Comparison of ENCODE assay signal across 9 mouse cellular contexts in the genomic region with DNA sequence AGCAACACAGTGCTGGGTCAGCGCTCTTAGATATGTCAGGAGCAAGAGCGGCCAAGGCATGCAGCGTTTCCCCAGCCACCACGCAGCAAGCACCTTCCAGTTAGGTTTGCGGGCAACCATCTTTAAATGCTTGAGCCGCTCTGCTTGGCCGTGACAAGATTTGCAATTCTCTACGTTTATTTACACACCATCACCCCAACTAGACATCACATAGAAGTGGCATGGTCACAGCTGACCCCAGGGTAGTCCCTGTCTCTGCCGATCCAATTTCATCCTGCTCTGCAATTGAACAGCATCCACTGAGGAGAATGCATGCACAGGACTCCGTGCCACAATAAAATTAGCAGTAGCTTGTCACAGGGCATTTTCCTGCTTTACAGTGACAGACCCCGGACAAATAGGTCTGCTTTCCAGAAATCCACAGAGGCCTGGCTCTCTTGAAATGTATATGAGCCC.
DNase-seq lines count a peak whose midpoint lies in the region; ATAC-seq and TF ChIP-seq lines count a peak whose summit lies in the region.
"Had no signal": no experiment of that assay in that cellular context is flagged by ENCODE, and none has a peak within 500 bp of the region (broad histone marks: within the 10 kb centered on the region; RNA-seq: fewer than 3 reads in every experiment).

No protein-coding gene starts in this region.

- no peak for TF ChIP-seq CTCF in hindbrain, postnatal 0 days (IDR thresholded peaks at IDR 0.05; ENCODE audit: low read depth)

- 5% methylated on average over 11 of the region's 11 CpGs for WGBS in hindbrain, postnatal 0 days

- H3K4me2 ChIP-seq in hindbrain, postnatal 0 days (ENCODE audit: low read depth, low read length): peak overlapping the region; percentile 53

- no peak overlapping the region; the same call in 1 of the 2 replicates for H3K9ac ChIP-seq in hindbrain, postnatal 0 days (replicated peaks; ENCODE audit: low read length)

- DNase-seq in frontal cortex, adult 2 months (ENCODE audit: extremely low spot score in 1 of 2, low spot score in 1 of 2): no peak
- peak; percentile 8 to 15 for DNase-seq in right cerebral cortex, adult 2 months (ENCODE audit: low spot score in 2 of 2)
- DNase-seq in right cerebral cortex, postnatal 36 days (ENCODE audit: low spot score in 2 of 2): no peak
- DNase-seq in hindbrain, postnatal 0 days (ENCODE audit: low spot score): peak; percentile 56
- DNase-seq in retina, embryonic 14.5 days (ENCODE audit: low spot score): peak; percentile 63
- DNase-seq in adrenal gland, postnatal 14 days: no peak
- no peak for DNase-seq in lung, postnatal 10 days
- DNase-seq: heart, postnatal 4 days had no signal

- H3K9me3 ChIP-seq in hindbrain, postnatal 0 days (ENCODE audit: low read length): no peaks in the 10 kb centered on the region

- no peaks in the 10 kb centered on the region for H3K4me1 ChIP-seq in hindbrain, postnatal 0 days (ENCODE audit: insufficient read depth, low read length)

- peak overlapping the region; percentile 29 for H3K4me3 ChIP-seq in hindbrain, postnatal 0 days (ENCODE audit: low read length)

- no peaks in the 10 kb centered on the region for H3K27me3 ChIP-seq in hindbrain, postnatal 0 days (ENCODE audit: insufficient read depth, low read length)

- ATAC-seq in frontal cortex, adult (ENCODE audit: low TSS enrichment): peak; percentile 92
- peak; percentile 79 for ATAC-seq in hindbrain, postnatal 0 days

- H3K27ac ChIP-seq in hindbrain, postnatal 0 days: no peak overlapping the region

- H3K36me3 ChIP-seq in hindbrain, postnatal 0 days (ENCODE audit: insufficient read depth, low read length): no peaks in the 10 kb centered on the region

Comparison
In these comparisons a context has a peak if more than half of its experiments do, and no peak if none do; other contexts are left out.
1. DNase-seq: peak in right cerebral cortex, adult 2 months (2 of 2), hindbrain, postnatal 0 days (single experiment) and retina, embryonic 14.5 days (single experiment); none in frontal cortex, adult 2 months (0 of 2), right cerebral cortex, postnatal 36 days (0 of 2), adrenal gland, postnatal 14 days (single experiment) and lung, postnatal 10 days (single experiment).